Mouse (Mus musculus): Measurements from ENCODE around the gene Gbx2. TPM values are rescaled to one million over a fixed set of nuclear protein-coding genes. Genes with fewer than 3 reads are reported as not detected.

Gene Gbx2
- total RNA-seq, 2 experiments from 2014 or later: not detected

DNA sequence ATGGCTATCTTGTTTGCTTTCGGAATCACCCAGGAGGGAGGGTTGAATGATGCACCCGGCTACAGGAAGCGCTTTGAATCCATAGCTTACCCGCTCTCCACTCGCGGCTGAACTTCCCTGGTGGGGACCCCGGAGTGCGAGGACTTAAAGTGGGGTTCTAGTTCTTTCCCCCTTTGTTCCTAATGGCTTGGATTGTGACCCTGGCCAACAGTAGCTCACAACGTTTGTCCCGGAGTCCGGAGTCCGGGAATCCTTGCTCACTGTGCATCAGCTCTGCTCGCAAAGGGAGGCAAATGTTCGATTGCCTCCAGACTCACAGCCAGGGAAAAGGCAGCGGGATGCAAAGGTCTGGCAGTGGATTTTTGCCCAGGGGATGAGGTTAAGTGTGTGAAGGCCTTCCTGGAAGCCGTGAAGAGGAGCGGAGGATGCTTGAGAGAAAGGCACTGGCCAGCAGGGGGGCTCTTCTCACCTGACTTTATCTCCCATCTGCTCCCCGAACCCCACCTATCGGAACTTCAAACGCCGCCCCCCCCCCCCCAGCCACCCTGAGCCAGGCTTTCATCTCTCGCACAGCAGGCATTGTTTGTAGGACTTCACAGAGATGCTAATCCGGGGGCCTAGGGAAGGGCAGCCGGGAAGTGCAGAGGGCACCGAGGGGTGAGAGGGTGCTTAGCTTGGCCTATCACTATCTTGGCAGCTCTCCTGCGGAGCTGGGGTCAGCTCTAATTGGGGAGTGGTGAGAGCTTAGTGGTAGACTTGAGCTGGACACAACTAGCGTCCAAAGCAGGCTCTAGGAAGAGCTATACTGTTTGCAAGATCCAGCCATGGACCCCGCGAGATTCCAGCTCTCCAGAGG lies 4.7 kb upstream of the Gbx2 start:
- no peak for DNase-seq (ENCODE audit: low spot score in 2 of 2)

DNA sequence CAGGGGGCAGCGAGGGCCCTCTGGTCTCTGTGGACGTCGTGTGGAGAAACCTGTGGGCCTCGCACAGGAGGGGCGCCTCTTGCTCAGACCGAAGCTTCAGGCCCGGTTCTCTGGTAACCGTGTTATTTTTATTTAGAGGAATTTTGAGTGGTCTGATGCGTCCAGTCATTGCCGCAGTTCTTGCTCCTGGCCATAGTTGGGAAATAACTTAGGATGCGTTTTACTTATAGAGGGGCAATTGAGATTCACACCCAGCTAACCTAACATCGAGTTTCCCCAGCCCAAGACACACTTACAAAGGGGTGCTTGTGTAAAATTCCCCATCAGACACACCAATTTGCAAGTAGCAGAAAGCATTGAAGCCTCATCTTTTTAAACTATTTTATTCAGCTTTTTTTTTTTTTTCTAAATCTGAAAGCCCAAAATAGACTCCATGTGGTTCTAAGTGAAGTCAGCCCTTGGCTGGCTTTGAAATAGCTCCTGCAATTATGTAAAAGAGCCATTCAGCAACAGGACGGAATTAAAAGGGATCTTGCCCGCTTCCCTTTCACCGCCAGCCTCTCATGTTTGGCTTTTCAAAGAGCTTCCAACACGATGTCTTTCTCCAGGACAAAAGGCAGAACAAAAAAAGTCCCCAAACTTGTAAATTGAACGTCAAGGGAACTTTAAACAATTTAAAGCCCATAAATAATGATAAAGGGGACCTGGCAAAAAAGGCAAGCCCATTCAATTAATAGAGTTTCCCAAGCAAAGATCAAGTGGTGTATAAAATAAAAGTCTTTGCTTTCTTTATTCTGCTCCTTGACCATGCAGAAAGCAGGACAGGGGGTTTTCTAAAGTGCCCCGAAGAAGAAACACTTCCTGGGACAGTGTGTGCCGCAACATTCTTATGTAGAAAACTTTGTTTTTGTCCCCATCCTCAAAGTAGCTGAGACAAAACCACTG lies 3.6 kb upstream of the Gbx2 start:
- DNase-seq (ENCODE audit: low spot score in 2 of 2): no peak

DNA sequence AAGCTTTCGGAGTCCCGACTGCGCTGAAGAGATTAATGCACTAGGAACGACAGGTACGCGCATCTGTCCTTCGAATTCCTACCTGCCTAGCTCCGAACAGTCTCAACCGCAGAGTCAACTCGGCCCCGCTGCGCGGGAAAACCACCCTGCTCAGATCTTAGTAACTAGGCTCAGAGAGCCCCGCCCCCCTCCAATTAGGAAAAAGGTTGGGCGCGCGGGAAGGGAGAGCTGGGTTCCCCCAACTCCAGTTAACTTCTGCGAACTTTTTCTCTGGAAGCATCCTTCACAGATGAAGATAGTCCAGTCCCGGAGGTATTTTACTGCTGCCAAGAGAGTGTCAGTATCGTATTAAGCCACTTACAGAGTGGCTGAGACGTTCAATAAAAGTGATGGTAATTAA lies 2.8 kb upstream of the Gbx2 start:
- no peak for DNase-seq (ENCODE audit: low spot score in 2 of 2)

DNA sequence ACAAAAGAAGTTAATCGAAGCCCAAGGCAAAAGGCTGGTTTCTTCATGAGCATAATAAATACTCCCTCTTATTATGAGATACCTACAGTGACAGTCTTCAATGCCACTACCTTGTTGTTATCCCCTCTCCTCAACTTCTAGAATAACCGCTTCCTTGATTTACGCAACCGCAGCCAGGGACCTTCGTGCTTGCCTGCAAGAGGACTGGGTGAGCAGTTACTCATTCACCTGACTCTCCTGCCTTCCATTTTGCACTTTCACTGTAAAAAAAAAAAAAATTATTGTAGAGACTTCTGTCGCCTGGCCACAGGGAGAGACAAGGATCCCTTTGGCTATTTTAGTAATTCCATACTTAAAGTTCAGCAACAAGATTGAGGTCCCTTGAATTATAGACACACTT lies 2.0 kb upstream of the Gbx2 start:
- DNase-seq (ENCODE audit: low spot score in 2 of 2): no peak

DNA sequence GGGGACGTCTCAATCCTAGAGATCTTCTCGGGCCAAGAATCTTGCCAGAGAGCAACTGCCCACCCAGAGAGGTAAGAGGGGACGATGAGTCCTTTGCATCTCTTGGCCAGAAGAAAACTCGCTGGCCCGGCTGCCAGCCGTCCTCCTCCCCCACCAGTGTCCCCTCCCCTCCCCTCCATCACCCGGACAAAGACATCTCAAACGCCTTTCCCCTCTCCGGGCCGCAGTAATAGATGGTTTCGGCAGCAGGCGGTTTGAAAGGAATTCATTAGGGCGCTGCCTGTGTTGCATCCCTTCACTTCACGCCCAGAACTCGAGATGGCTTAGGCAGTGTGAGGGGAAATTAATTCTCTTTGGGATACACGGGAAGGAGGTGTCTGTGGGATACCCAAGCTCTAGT lies 1.6 kb upstream of the Gbx2 start:
- no peak for DNase-seq (ENCODE audit: low spot score in 2 of 2)

DNA sequence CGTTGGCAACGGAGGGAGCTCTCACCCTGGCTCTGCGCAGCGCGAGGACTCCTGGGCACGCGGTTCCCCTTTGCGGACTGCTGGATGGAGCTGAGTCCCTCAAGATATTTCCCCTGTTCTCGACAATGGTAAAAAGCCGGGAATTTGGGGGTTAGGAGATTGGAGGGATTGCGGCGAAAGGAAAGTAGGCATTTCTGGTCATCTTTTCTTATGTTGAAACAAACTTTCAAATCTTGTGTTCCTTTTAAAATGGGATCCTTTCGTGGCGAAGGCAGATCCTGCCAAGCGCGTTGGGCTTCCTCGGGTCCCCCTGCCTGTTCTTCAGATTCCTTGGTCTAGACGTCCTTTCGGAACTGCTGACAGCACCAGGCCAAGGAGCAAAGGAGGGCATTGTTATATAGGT lies 1.0 kb upstream of the Gbx2 start:
- DNase-seq (ENCODE audit: low spot score in 2 of 2): no peak

DNA sequence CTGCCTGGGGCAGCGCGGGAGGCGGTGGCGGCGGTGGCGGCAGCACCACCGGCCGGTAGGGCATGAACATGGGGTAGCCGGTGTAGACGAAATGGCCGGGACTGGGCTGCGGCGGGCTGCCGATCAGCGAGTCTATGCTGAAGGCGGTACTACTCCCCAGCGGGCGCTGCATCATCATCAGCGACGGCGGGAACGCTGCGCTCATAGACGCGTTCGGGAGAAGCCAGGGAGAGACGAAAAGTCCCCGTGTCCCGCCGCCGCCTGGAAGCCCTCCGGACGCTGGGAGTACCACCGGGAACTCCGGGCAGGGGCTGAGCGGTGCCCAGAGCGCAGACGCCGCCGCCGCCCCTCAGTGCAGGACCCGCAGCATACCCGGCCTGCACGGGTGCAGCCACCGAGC lies 428 bp downstream of the Gbx2 start:
- DNase-seq (ENCODE audit: low spot score in 2 of 2): no peak

DNA sequence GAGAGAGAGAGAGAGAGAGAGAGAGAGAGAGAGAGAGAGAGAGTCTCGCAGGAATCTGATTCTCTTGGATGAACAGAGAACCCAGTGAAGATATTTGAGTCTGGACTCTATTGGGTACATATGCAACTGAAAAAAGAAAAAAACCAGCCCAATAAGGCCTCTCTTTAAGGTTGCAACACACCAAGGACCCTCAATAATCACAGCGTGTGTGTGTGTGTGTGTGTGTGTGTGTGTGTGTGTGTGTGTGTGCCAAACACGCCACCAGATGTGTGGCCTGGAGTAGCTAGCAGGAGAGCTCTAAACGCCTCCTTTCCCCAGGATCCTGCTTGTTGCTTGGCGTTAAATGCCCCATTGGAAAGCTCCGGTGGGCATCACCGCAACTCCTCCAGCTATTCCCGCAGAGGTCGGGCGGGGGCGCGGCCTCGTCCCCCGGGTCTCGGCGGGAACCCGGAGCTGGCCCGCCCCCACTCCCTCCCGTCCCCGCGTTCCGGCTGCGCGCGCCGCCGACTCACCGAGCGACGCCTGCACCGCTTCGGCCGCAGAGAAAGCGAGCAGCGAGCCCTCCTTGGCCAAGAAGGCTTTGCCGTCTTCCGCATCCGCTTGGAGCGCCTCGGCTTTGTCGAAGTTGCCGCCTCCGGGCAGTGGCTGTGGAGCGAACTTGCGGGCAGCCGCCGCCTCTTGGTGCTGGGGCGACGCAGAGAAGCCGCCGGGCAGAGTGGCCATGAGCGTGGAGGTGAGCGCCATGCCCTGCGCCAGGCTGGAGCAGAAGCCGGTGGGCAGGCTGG lies 1.1 kb downstream of the Gbx2 start:
- no peak for DNase-seq (ENCODE audit: low spot score in 2 of 2)

DNA sequence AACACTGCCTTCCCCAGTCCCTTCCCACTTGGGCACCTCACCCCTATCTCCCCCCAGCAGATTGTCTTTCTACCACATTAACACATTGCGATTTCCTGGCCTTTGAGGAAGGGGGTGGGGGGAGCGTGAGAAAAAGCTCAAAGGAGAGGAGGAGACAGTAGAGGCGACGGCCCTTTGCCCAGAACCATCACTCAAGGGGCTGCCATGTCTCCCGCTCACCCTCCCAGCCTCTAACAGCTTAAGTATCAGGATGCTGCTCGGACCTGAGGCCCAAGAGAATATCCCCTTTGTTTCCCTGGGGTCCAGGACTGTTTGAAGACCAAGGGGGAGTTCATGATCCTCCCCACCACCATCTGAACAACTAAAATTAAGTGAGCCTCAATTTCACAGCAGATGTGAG lies 1.8 kb downstream of the Gbx2 start:
- DNase-seq (ENCODE audit: low spot score in 2 of 2): no peak

DNA sequence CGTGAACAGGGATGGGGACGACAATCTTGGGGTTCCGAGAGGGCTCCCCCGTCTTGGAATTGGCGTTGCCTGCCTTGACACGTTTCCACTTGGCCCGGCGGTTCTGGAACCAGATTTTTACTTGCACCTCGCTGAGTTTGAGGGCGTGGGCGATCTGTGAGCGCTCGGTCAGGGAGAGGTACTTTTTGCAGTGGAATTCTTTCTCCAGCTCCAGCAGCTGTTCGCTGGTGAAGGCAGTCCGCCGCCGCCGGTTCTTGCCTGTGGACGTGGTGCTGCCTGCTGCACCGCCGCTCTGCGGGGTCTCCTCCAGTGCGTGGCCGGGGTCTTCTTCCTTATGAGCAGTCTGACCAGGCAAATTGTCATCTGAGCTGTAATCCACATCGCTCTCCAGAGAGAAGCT lies 2.3 kb downstream of the Gbx2 start:
- DNase-seq (ENCODE audit: low spot score in 2 of 2): no peak

DNA sequence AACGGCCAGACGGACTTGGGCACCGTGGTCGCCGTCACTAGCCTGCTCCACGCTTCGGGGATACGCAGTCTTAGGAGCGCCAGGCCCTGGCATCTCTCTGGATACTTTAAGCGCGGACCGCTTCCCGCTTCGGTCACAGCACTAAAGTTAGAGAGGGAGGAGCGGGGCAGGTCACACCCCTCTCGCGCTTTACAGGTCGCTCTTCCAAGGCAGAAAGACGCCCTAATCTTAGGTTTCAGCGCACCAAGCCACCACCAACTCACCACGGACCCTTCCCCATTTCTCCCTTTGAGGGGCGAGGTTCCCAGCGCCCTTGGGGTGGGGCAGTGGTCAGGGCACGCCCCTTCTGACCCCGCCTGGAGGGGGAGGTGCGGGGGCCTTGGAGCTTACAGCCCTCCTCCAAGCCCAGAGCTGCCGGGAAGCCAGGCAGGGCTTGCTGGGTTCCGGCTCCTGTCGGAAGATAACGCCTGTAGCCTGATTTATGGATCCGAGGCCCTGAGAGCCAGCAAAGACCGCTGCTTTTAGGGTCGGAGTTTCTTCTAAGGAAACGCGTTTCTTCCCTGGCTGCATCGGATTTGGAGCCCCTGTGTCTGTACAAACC lies 3.8 kb downstream of the Gbx2 start:
- DNase-seq (ENCODE audit: low spot score in 2 of 2): no peak

DNA sequence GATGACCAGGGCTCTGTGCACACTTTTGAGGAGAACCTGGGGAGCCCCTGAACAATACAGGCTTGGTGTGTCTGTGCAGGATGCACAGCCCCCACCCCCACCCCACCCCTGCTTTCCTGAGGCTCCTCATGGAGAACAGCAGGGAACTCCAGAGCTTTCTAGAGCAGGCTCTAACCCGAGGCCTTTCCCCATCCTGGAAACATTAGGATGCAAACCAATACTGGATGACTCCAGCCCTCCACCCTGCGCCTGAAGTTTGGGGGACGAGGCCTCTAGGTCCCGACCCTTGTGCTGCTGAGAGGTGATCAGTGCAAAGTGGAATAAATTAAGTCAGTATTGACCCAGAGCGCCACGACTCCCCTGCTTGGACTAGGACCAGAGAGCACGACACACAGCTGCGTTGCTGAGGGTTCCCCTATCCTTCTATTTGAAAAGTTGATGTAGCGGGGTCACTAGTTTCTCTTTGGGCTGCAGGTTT lies 4.4 kb downstream of the Gbx2 start:
- DNase-seq (ENCODE audit: low spot score in 2 of 2): no peak

DNA sequence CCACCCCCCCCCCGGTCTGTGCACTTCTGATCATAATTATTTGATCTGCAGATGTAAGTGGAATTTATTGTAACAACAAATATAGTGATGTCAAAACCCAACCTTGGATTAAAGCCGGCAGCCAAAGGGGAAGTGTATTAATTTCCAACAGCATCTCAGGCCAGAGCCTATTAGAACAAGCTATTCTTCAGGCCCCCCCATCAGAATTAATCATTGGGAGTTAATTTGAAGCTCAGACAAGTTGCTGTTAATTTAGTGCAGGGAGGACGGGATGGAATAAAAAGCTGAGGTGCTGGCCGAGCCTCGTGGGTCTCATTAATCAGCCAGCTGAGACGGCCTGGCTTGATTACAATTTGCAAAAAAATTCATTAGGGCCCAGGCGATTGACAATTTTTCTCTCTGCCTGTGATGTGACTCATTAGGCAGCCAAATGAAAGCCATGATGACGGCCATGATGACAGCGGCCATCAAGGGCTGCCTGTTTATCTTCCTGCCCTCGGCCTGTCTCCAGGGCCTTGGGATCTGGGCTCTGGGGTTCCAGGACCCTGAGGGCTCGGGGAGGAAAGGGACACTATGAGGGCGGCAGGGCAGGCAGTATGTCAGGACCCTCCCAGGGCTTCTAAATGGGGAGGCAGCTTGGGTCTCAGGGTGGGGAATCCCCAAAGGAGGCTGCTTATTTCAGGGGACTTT lies 5.3 kb downstream of the Gbx2 start:
- no peak for DNase-seq (ENCODE audit: low spot score in 2 of 2)

DNA sequence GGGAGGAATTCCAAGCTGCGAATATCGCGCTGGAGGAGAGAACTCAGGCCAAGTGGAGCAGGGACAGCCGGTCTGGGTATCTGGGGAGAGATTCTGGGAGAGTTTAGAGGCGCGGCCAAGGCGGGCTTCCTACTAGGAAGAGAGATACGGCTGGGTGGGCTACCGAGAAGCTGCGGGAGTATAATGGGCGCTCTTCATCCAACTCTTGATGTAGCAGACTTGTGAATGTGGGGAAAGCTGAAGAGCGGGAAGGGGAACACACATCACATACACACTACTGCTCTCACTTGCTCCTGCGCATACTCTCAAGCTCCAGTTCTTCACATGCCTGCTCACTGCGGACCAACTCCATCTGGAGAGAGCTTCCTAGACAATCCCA lies 7.3 kb downstream of the Gbx2 start:
- DNase-seq (ENCODE audit: low spot score in 2 of 2): no peak

DNA sequence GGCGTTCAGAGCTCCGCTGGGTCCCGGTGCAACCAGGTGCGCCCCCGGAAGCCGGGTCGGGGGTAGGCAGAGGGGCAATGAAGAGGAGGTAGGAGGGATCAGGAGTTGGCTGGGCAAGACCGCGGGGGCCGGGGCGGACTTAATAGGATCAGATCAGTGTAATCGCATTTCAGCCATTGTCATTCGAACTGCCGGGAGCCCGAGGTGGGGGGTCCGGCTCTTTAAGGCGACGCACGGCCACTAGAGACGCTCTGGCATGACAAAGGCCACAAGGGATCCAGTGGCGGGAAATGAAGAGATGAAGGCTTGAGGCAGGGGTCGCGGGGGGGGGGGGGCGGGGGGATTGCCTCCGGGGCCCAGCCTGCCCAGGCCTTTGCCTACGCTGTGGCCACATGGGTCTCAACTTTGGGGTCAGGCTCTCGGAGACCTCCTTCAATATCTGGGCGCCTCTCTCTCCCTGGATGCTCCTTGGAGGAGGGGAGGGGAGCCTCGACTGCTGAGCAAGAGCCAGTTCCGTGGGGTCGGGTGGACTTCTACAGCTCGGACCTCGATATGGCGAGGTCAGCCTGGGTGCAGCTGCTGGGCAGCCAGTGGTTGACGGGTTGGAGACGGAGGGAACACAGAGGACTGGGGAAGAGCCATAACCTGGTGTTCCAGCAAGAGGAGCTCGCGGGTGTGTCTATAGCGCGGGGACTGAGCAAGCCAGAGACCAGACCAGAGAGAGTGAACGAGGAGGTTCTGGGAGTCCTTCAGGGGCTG lies 7.9 kb downstream of the Gbx2 start:
- DNase-seq (ENCODE audit: low spot score in 2 of 2): no peak

DNA sequence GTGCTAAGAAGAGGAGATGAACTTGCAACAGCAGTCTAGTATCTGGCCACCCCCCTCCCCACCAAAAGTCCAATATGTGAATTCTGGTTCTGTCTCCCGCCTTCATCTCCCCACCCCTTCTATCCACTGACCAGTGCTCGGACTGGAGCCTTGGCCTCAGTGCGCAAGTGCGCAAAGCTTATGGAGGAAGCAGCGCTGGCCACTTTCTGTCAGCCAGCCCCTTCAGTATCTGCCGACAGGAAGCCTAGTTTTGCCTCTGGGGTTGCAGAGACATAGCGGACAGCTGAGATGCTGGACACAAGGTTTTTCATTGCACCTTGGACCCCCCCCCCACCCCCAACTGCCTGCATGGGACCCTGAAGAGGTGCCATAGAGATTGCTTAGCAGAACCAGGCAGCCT lies 8.7 kb downstream of the Gbx2 start:
- DNase-seq (ENCODE audit: low spot score in 2 of 2): no peak

DNA sequence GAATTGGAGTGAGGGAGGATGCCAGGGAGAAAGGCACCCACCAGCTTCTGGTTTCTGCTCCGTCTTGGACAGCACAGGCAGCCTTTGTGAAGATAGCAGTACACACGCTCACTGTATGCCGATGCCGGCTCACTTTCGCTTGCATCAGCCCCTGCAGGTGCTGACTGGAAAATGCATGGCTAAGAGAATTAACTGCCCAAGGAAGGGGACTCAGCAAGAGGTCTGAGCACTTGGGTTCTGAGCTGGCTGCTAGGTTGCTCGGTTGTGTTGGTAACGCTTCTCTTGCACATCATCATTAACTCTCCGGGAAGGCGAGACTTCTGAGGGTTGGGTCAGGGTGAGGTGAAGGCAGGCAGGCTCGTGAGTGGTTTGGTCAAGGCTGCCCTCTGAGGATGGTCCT lies 9.2 kb downstream of the Gbx2 start:
- DNase-seq (ENCODE audit: low spot score in 2 of 2): no peak

DNA sequence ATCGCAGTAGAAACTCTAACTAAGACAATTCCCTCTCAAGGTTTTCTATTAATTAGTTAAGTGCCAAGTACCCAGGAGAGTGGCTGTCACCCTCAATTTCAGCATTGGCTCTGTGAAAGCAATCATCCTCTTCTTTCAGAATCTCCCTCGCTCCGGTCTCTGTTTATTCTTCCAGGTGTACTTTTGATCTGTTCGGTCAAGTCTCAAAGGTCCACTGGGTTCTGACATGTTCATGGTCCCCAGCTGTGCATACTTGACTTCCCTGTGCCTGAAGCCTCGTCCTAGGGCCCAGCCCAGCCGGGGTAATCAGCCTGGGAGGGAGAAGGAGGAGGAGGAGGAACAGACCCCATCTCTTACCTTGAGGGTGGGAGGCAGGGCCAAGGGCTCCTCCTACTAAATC lies 11.8 kb downstream of the Gbx2 start:
- no peak for DNase-seq (ENCODE audit: low spot score in 2 of 2)

DNA sequence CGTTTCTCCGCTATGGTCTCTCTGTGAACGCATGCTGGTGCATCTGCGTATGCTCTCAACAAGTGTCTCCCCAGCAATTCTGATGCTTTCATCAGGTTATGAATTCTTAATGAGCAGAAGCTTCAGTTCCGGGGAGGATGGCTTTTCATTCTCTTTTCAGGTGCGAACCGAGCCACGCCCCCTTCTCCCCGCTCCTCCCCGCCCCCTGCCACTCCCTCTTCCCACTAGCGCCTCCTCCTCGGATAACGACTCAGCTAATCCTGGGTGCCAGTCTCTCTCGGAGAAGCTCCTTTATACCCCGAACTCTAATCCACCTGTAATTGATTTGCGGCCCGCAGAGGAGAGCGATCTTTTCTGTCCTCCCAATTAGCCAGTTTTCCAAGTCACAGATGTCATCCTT lies 12.9 kb downstream of the Gbx2 start:
- no peak for DNase-seq (ENCODE audit: low spot score in 2 of 2)

DNA sequence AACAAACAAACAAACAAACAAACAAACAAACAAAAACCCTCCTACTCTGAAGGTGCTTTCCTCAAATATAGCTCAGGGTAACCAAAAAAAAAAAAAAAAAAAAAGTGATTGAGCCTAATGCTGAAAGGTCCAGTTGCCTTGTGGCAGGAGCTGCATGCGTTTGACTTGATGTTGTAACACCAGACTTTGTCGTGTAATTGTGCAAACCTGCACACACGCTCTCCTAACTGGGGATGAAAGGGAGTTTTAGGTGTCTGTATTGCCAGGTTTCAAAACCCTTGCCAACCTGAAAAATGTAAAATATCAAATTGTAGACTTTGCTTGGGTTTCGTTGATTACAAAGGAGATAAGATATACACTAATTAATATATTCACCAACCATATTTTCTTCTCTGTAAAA lies 17.4 kb downstream of the Gbx2 start:
- DNase-seq (ENCODE audit: low spot score in 2 of 2): no peak
